Mouse (Mus musculus) testis, adult 2 months (tissue): ENCODE data around the gene Trp53inp2.

ENCODE experiments used
- CTCF ChIP-seq: fragments of 200-500 bp; IDR thresholded peaks from 2 replicates; pipeline ENCODE4 v1.5.1; 2012; ENCODE audit warnings: low read depth, mild to moderate bottlenecking, inconsistent platforms, low read length, moderate library complexity; ENCODE audit not compliant: control insufficient read depth, insufficient read depth, insufficient replicate concordance
- POLR2A ChIP-seq: fragments of 200-500 bp; IDR thresholded peaks from 2 replicates; pipeline ENCODE4 v1.6.1; 2012; ENCODE audit warnings: low read depth, mild to moderate bottlenecking, inconsistent platforms, low read length, moderate library complexity; ENCODE audit not compliant: control insufficient read depth

DNA sequence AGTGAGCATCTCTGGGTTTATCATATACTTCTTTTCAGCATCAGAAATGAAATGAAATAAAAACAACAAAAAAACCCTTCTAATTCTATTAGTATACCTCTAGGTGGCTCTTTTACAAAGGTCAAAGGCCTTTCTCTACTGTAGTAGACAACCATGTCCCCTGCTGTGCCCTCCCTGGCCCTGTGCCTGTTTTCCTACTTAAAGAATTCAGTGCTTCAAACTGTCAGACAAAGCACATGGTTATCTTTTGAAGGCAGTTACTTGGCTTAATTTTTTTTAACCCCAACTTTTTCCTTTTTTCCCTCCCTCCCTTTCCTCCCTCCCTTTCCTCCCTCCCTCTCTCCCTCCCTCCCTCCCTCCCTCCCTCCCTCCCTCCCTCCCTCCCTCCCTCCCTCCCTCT is 19.4 kb downstream of the Trp53inp2 start:
- TF ChIP-seq CTCF (no peak), POLR2A (no peak)
